ENCODE assay signal across 44 mouse cellular contexts in genomic region chr7:107207843-107208242, GRCm38 (mm10). TPM values are rescaled to one million over a fixed set of nuclear protein-coding genes. Genes with fewer than 3 reads are reported as not detected.
"Had no signal": no experiment of that assay in that cellular context is flagged by ENCODE, and none has a peak within 500 bp of the region (broad histone marks: within the 10 kb centered on the region; RNA-seq: fewer than 3 reads in every experiment).

No protein-coding gene starts in this region.

- H3K4me1 ChIP-seq: heart, embryonic 12.5 days; hindbrain, embryonic 12.5 days; intestine, embryonic 15.5 days; limb, embryonic 13.5 days; liver, embryonic 13.5 days; liver, embryonic 15.5 days had no signal

- H3K27ac ChIP-seq: heart, embryonic 10.5 days; hindbrain, embryonic 10.5 days; hindbrain, embryonic 12.5 days; hindbrain, embryonic 14.5 days; intestine, embryonic 15.5 days; limb, embryonic 13.5 days; limb, embryonic 15.5 days; liver, embryonic 13.5 days; liver, embryonic 15.5 days had no signal

- H3K9me3 ChIP-seq: intestine, embryonic 15.5 days had no signal

- H3K9ac ChIP-seq: heart, embryonic 12.5 days; hindbrain, embryonic 12.5 days; hindbrain, embryonic 14.5 days; intestine, embryonic 15.5 days; limb, embryonic 13.5 days; limb, embryonic 15.5 days; liver, embryonic 13.5 days; liver, embryonic 15.5 days had no signal

- DNase-seq: gastrocnemius, postnatal 10 days; gastrocnemius, postnatal 25 days; heart, adult 18-20 months; heart, postnatal 10 days; heart, postnatal 4 days; kidney, adult 18-20 months; kidney, adult 8-10 months; kidney, postnatal 10 days; kidney, postnatal 25 days; layer of hippocampus, adult 9-11 months; layer of hippocampus, postnatal 36 days; left cerebral cortex, postnatal 4 days; liver, embryonic 13.5 days had no signal

- H3K36me3 ChIP-seq: heart, embryonic 10.5 days; heart, embryonic 12.5 days; hindbrain, embryonic 10.5 days; hindbrain, embryonic 12.5 days; intestine, embryonic 15.5 days; limb, embryonic 13.5 days; limb, embryonic 15.5 days; liver, embryonic 13.5 days; liver, embryonic 15.5 days had no signal

- H3K4me3 ChIP-seq: heart, embryonic 10.5 days; heart, embryonic 12.5 days; hindbrain, embryonic 10.5 days; hindbrain, embryonic 12.5 days; intestine, embryonic 15.5 days; limb, embryonic 13.5 days; limb, embryonic 15.5 days; liver, embryonic 13.5 days; liver, embryonic 15.5 days had no signal

RNA-seq across cellular contexts. Expression of gene Rbmxl2, which starts 1.4 kb away (rescaled TPM):
- total RNA-seq: gastrocnemius, adult 18-20 months; gastrocnemius, postnatal 10 days; gastrocnemius, postnatal 25 days; gastrocnemius, postnatal 4 days; granulocyte monocyte progenitor cell, adult 5-6 weeks; heart, adult 18-20 months; heart, adult 8-10 months; heart, postnatal 25 days; heart, postnatal 4 days; layer of hippocampus, adult 18-20 months; layer of hippocampus, adult 8-10 months; layer of hippocampus, postnatal 14 days; layer of hippocampus, postnatal 36 days; left cerebral cortex, adult 18-20 months; left cerebral cortex, adult 8-10 months; left cerebral cortex, postnatal 10 days; left cerebral cortex, postnatal 25 days; left cerebral cortex, postnatal 4 days; liver, adult 2 months had no signal
- polyA plus RNA-seq: heart, embryonic 10.5 days; heart, embryonic 12.5 days; heart, embryonic 14.5 days; heart, embryonic 16.5 days; hindbrain, embryonic 10.5 days; hindbrain, embryonic 12.5 days; hindbrain, embryonic 14.5 days; hindbrain, embryonic 16.5 days; inflammation-experienced regulatory T-cells, adult 6 months; intestine, embryonic 15.5 days; intestine, postnatal 0 days; kidney, embryonic 14.5 days; kidney, embryonic 16.5 days; large intestine, adult 2 months; limb, embryonic 11.5 days; limb, embryonic 13.5 days; limb, embryonic 15.5 days; liver, adult 2 months; liver, embryonic 13.5 days; liver, embryonic 15.5 days had no signal

RNA-seq across cellular contexts. Expression of gene Nlrp14, which starts 41.1 kb away (rescaled TPM):
- total RNA-seq: gastrocnemius, adult 18-20 months; gastrocnemius, postnatal 10 days; gastrocnemius, postnatal 25 days; gastrocnemius, postnatal 4 days; granulocyte monocyte progenitor cell, adult 5-6 weeks; heart, adult 18-20 months; heart, adult 8-10 months; heart, postnatal 10 days; heart, postnatal 25 days; heart, postnatal 4 days; layer of hippocampus, adult 18-20 months; layer of hippocampus, adult 8-10 months; layer of hippocampus, postnatal 14 days; layer of hippocampus, postnatal 36 days; left cerebral cortex, adult 18-20 months; left cerebral cortex, adult 8-10 months; left cerebral cortex, postnatal 10 days; left cerebral cortex, postnatal 25 days; left cerebral cortex, postnatal 4 days; liver, adult 2 months had no signal
- polyA plus RNA-seq: heart, embryonic 10.5 days; heart, embryonic 12.5 days; heart, embryonic 14.5 days; heart, embryonic 16.5 days; hindbrain, embryonic 10.5 days; hindbrain, embryonic 12.5 days; hindbrain, embryonic 14.5 days; hindbrain, embryonic 16.5 days; inflammation-experienced regulatory T-cells, adult 6 months; intestine, embryonic 15.5 days; intestine, postnatal 0 days; kidney, embryonic 14.5 days; kidney, embryonic 16.5 days; large intestine, adult 2 months; limb, embryonic 11.5 days; limb, embryonic 13.5 days; limb, embryonic 15.5 days; liver, adult 2 months; liver, embryonic 13.5 days; liver, embryonic 15.5 days had no signal
